Mouse (Mus musculus): Measurements from ENCODE around the gene Hps3. TPM values are rescaled to one million over a fixed set of nuclear protein-coding genes. Genes with fewer than 3 reads are reported as not detected.
"Not testable (repeated sequence)": the region's sequence is repeated elsewhere in the genome, so short reads cannot be mapped to it uniquely, and the experiment has no call there.

Hps3 gene
- polyA plus RNA-seq, 1 experiment from 2014 or later, result 11.7 TPM

DNA sequence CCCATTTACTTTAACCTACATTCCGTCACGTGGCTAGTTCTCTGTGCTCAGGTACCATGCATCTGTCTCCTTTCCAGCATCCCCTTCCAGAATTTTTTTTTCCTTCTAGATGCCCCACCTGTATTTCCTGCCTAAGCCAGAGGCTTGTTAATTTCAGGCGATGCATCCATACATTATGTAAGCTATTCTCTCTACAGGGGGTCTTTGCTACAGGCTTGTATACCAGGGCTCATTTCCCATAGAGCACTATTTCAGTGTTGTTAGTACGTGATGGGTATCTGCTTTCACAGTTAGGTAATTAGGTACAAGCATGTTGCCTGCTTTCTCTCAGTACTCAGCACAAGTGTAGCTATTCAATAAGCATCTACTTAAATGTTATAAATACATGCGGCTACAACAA is 7.3 kb downstream of the Hps3 start:
- no peak for DNase-seq (ENCODE audit: extremely low spot score, low spot score)
- WGBS, result 94% methylated on average over 5 of the region's 5 CpGs
- no peak overlapping the region for H3K4me3 ChIP-seq
- H3K27me3 ChIP-seq (ENCODE audit: poor library complexity, severe bottlenecking), result no peaks in the 10 kb centered on the region
- no peaks in the 10 kb centered on the region for H3K4me1 ChIP-seq
- H3K27ac ChIP-seq, result no peak overlapping the region
- peaks cover 51% of the 10 kb centered on the region for H3K36me3 ChIP-seq (replicated peaks)
- H3K9me3 ChIP-seq, result no peaks in the 10 kb centered on the region

DNA sequence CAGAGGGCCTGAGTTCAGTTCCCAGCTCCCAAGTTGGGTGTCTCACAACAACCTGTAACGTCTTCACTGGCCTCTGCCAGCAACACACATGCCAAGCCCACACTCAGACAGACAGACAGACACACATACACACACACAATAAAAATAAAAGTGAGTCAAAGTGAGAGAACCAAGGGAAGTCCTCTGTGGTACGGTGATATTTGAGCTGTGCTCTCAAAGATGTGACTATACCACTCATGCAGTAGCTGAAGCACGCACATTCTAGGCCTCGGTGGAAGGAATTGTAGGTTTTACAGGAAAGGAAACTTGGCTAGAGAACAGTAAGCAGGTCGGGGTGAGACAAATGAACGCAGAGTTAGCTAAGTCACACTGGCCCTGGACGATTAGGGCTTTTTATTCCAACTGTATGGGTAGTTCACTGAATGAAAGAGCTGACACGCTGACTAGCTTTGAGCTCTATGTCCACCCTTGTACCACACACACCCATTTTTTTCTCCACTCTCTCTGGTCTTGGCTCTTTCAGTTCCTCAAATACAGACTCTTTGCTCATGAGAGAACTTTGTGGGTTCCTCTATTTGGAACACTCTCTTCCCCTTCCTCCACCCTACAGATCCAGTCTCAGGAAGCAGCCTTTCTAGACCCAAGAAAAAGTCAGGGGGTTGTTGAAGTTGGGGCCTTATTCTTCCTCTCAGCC is 8.0 kb downstream of the Hps3 start:
- Histone ChIP-seq H3K27ac (no peak overlapping the region), H3K27me3 (ENCODE audit: poor library complexity, severe bottlenecking) (no peaks in the 10 kb centered on the region), H3K9me3 (no peaks in the 10 kb centered on the region), H3K4me1 (no peaks in the 10 kb centered on the region), H3K36me3 (replicated peaks) (peaks cover 58% of the 10 kb centered on the region), H3K4me3 (no peak overlapping the region)
- DNase-seq (ENCODE audit: extremely low spot score, low spot score), result no peak
- WGBS, result 92% methylated on average over 8 of the region's 8 CpGs

DNA sequence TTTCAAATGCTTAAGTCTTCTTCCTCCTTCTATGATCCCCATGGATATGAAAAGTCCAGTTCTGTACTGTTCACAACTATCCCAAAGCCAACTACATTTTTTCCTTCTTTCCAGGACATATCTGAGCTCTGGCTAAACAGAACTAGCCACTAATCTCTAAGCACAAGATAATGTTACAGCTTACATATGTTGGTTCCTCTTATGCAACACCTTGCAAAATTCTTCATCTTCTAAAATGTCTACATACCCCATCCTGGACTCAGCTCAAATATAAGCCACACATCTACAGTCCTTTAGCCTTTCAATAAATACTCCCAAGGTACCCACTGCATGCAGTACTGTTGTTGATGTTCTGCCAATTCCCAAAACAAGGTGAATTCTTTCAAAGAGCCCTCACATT is 8.6 kb downstream of the Hps3 start:
- Histone ChIP-seq H3K9me3 (no peaks in the 10 kb centered on the region), H3K36me3 (replicated peaks) (peaks cover 65% of the 10 kb centered on the region), H3K4me3 (no peak overlapping the region), H3K4me1 (no peaks in the 10 kb centered on the region), H3K27me3 (ENCODE audit: poor library complexity, severe bottlenecking) (no peaks in the 10 kb centered on the region), H3K27ac (no peak overlapping the region)
- DNase-seq (ENCODE audit: extremely low spot score, low spot score), result no peak

DNA sequence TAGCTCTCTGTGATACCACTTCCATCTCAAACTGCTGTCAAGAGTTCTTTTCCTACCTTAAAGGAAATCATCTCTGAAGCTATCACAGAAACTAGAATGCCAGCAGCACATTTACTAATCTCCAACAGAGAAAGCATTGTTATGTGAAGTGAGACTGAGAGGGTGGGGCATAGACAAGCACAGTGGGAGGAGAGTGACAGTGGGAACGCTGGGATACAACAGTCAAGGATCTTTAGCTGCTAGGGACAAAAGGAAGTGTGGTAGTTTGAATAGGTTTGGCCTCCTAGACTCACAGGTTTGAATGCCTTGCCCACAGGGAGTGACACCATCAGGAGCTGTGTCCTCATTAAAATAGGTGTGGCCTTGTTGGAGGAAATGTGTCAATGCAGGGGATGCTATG is 11.3 kb downstream of the Hps3 start:
- WGBS, result 62% methylated on average over 1 of the region's 1 CpGs
- Histone ChIP-seq H3K4me3 (no peak overlapping the region), H3K9me3 (no peaks in the 10 kb centered on the region), H3K27me3 (ENCODE audit: poor library complexity, severe bottlenecking) (no peaks in the 10 kb centered on the region), H3K27ac (no peak overlapping the region), H3K4me1 (no peaks in the 10 kb centered on the region), H3K36me3 (replicated peaks) (peaks cover 76% of the 10 kb centered on the region)
- no peak for DNase-seq (ENCODE audit: extremely low spot score, low spot score)

GRCm38 (mm10) chr3:20018076-20018475 is 17.0 kb downstream of the Hps3 start:
- no peak for DNase-seq (ENCODE audit: extremely low spot score, low spot score)
- Histone ChIP-seq H3K36me3 (replicated peaks) (peaks cover 62% of the 10 kb centered on the region), H3K9me3 (no peaks in the 10 kb centered on the region), H3K27me3 (ENCODE audit: poor library complexity, severe bottlenecking) (no peaks in the 10 kb centered on the region), H3K4me3 (no peak overlapping the region), H3K4me1 (peaks cover 3% of the 10 kb centered on the region; the same call in 1 of the 2 replicates), H3K27ac (no peak overlapping the region)
- 93% methylated on average over 8 of the region's 8 CpGs for WGBS

DNA sequence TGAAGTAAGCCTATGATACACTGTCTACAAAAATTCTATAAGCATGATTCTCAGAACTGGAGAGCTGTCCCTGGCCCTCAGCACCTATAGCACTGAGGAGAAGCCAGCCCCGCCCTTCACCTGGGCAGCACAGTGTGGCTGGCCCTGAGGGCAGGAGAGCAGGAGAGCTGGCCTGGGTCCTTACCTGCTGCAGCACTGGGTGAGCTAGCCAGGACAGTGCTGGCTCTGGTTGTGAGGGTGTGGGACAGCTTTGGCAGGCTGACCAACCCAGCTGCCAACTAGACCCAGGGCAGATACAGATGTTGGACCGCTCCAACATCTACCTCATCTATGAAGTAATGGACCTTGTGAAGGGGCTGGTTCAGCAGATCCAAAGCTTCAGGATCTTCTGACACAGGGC is 20.7 kb downstream of the Hps3 start:
- Histone ChIP-seq H3K4me1 (peaks cover 8% of the 10 kb centered on the region), H3K27me3 (ENCODE audit: poor library complexity, severe bottlenecking) (no peaks in the 10 kb centered on the region), H3K4me3 (no peak overlapping the region), H3K36me3 (replicated peaks) (peaks cover 48% of the 10 kb centered on the region), H3K9me3 (no peaks in the 10 kb centered on the region), H3K27ac (no peak overlapping the region)
- WGBS, result 98% methylated on average over 2 of the region's 2 CpGs
- no peak for DNase-seq (ENCODE audit: extremely low spot score, low spot score)

DNA sequence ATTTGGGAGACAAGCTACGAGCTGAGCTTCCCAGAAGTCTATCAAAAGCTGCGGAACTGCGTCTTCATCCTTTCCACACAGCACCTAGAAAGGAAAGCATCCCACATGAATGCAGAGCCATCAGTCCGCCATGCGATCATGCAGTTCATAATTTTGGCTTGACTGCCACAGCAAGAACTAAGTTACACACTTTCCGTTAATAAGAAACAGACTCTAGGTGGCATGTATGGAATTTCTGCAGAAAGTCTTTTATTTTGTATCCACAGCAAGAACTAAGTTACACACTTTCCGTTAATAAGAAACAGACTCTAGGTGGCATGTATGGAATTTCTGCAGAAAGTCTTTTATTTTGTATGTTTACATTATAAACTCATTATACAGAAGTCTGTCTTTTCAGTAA is 24.2 kb downstream of the Hps3 start:
- H3K9me3 ChIP-seq; H3K27me3 ChIP-seq (ENCODE audit: poor library complexity, severe bottlenecking); H3K4me1 ChIP-seq; H3K4me3 ChIP-seq; DNase-seq (ENCODE audit: extremely low spot score, low spot score): not testable (repeated sequence)
- Histone ChIP-seq H3K36me3 (replicated peaks) (peaks cover 31% of the 10 kb centered on the region), H3K27ac (peak overlapping the region; percentile 62)
- 74% methylated on average over 7 of the region's 7 CpGs for WGBS

GRCm38 (mm10) chr3:20010464-20010863 is 24.7 kb downstream of the Hps3 start:
- peak; percentile 20 for DNase-seq (ENCODE audit: extremely low spot score, low spot score)
- 88% methylated on average over 9 of the region's 9 CpGs for WGBS
- Histone ChIP-seq H3K4me3 (no peak overlapping the region), H3K9me3 (no peaks in the 10 kb centered on the region), H3K4me1 (peaks cover 8% of the 10 kb centered on the region), H3K36me3 (replicated peaks) (peaks cover 27% of the 10 kb centered on the region), H3K27ac (peak overlapping the region; percentile 62), H3K27me3 (ENCODE audit: poor library complexity, severe bottlenecking) (no peaks in the 10 kb centered on the region)

- no peaks in the 10 kb centered on the region for H3K9me3 ChIP-seq
- H3K27me3 ChIP-seq (ENCODE audit: poor library complexity, severe bottlenecking), result no peaks in the 10 kb centered on the region
- WGBS, result 94% methylated on average over 5 of the region's 5 CpGs
- DNase-seq (ENCODE audit: extremely low spot score, low spot score), result no peak
- no peak overlapping the region for H3K4me3 ChIP-seq
- H3K27ac ChIP-seq, result no peak overlapping the region
- peaks cover 25% of the 10 kb centered on the region for H3K36me3 ChIP-seq (replicated peaks)
- peaks cover 5% of the 10 kb centered on the region; the same call in 1 of the 2 replicates for H3K4me1 ChIP-seq
Measured at GRCm38 (mm10) chr3:20007759-20008158, 27.4 kb downstream of the Hps3 start.

- Histone ChIP-seq H3K36me3 (replicated peaks) (peaks cover 30% of the 10 kb centered on the region), H3K27me3 (ENCODE audit: poor library complexity, severe bottlenecking) (no peaks in the 10 kb centered on the region), H3K4me1 (peaks cover 5% of the 10 kb centered on the region; the same call in 1 of the 2 replicates), H3K27ac (no peak overlapping the region), H3K9me3 (no peaks in the 10 kb centered on the region), H3K4me3 (no peak overlapping the region)
- DNase-seq (ENCODE audit: extremely low spot score, low spot score), result no peak
- 96% methylated on average over 4 of the region's 4 CpGs for WGBS
Measured at GRCm38 (mm10) chr3:20007275-20007674, 27.8 kb downstream of the Hps3 start.

DNA sequence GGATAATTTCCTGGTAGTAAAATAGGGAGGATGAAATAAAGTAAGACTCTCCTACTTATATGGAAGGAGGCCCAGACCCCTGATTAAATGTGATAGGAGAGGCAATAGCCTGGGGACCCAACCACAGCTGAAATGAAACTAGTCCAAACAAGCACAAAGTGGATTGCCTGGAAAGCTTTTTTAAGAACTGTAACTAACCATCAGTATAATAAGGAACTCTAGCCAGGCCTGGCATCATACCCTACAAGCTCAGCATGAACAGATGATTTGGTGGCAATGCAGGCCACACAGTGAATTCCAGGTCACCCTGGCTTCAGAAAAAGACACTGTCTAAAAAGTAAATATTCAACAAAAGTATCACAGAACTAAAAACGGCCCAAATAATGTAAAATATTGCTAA is 29.5 kb downstream of the Hps3 start:
- H3K27ac ChIP-seq, result no peak overlapping the region
- H3K36me3 ChIP-seq (replicated peaks), result peaks cover 32% of the 10 kb centered on the region
- no peaks in the 10 kb centered on the region for H3K9me3 ChIP-seq
- DNase-seq (ENCODE audit: extremely low spot score, low spot score), result no peak
- WGBS, result 78% methylated on average over 1 of the region's 1 CpGs
- no peaks in the 10 kb centered on the region for H3K27me3 ChIP-seq (ENCODE audit: poor library complexity, severe bottlenecking)
- H3K4me1 ChIP-seq, result 0 out of 2 replicates have a peak, but pooled peaks cover 3% of the 10 kb centered on the region
- no peak overlapping the region for H3K4me3 ChIP-seq

- DNase-seq (ENCODE audit: extremely low spot score, low spot score), result no peak
- Histone ChIP-seq H3K36me3 (replicated peaks) (peaks cover 32% of the 10 kb centered on the region), H3K9me3 (no peaks in the 10 kb centered on the region), H3K4me1 (0 out of 2 replicates have a peak, but pooled peaks cover 3% of the 10 kb centered on the region), H3K27me3 (ENCODE audit: poor library complexity, severe bottlenecking) (no peaks in the 10 kb centered on the region), H3K27ac (no peak overlapping the region), H3K4me3 (no peak overlapping the region)
- 86% methylated on average over 8 of the region's 8 CpGs for WGBS
Measured at GRCm38 (mm10) chr3:20004422-20004821, 30.7 kb downstream of the Hps3 start.

GRCm38 (mm10) chr3:20002786-20003185 is 32.3 kb downstream of the Hps3 start:
- Histone ChIP-seq H3K4me3 (no peak overlapping the region), H3K4me1 (0 out of 2 replicates have a peak, but pooled peaks cover 3% of the 10 kb centered on the region), H3K27ac (no peak overlapping the region), H3K36me3 (replicated peaks) (peaks cover 32% of the 10 kb centered on the region), H3K9me3 (no peaks in the 10 kb centered on the region), H3K27me3 (ENCODE audit: poor library complexity, severe bottlenecking) (no peaks in the 10 kb centered on the region)
- 78% methylated on average over 5 of the region's 5 CpGs for WGBS
- DNase-seq (ENCODE audit: extremely low spot score, low spot score), result no peak

Data from forebrain, embryonic 10.5 days (tissue).